Comparison of ENCODE assay signal across 26 mouse cellular contexts in the genomic region with DNA sequence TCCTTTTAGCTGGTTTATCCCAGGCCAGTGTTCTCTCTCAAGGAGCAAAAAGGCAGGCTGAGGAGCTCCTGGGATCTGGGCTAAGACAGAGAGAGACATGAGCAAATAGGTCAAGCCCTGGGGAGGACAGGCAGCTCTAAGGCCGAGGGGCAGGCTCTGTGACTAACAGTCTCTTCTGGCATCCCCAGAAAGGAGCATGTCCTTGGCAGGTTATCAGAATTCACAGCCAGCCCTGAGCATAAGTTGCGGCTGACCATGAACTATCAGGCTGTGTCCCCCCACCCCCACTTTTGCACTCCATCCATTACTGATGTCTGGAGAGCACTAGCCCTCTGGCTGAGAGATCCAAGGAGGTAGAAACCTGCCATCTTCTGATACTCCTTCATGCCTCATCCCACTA. TPM values are rescaled to one million over a fixed set of nuclear protein-coding genes. Genes with fewer than 3 reads are reported as not detected.
DNase-seq lines count a peak whose midpoint lies in the region; ATAC-seq and TF ChIP-seq lines count a peak whose summit lies in the region.
"Had no signal": no experiment of that assay in that cellular context is flagged by ENCODE, and none has a peak within 500 bp of the region (broad histone marks: within the 10 kb centered on the region; RNA-seq: fewer than 3 reads in every experiment).

No protein-coding gene starts in this region.

- H3K4me1 ChIP-seq in heart, adult 2 months (ENCODE audit: control insufficient read depth, insufficient read depth, low read length): peaks cover 7% of the 10 kb centered on the region
- H3K4me1 ChIP-seq in stomach, postnatal 0 days (replicated peaks; ENCODE audit: control insufficient read depth, insufficient read depth): no peaks in the 10 kb centered on the region; the same call in 1 of the 2 replicates

- WGBS in heart, adult 2 months: 26% methylated on average over 2 of the region's 2 CpGs
- WGBS in stomach, postnatal 0 days: 35% methylated on average over 2 of the region's 2 CpGs

- H3K27ac ChIP-seq in heart, adult 2 months: no peak overlapping the region
- H3K27ac ChIP-seq in stomach, postnatal 0 days (replicated peaks): no peak overlapping the region
- H3K27ac ChIP-seq: embryonic facial prominence, embryonic 15.5 days; hindbrain, embryonic 14.5 days; kidney, postnatal 0 days; limb, embryonic 15.5 days; liver, embryonic 15.5 days; stomach, embryonic 15.5 days had no signal

- H3K9me3 ChIP-seq in stomach, postnatal 0 days (ENCODE audit: control insufficient read depth, low read length): no peaks in the 10 kb centered on the region
- H3K9me3 ChIP-seq: embryonic facial prominence, embryonic 15.5 days; limb, embryonic 15.5 days; liver, embryonic 15.5 days; megakaryocyte, embryonic 14.5 days; stomach, embryonic 15.5 days had no signal

- intact Hi-C loops in heart, adult 2 months (cut with DNase I): loop anchor here (10.0 kb wide), 1 partner anchor 394 kb away; no protein-coding TSS in a partner anchor
- intact Hi-C loops in heart, postnatal 25 days (cut with DNase I): no loop called here

- H3K9ac ChIP-seq in heart, adult 2 months (ENCODE audit: low read depth, low read length): no peak overlapping the region
- H3K9ac ChIP-seq in stomach, postnatal 0 days (ENCODE audit: low read length): no peak overlapping the region
- H3K9ac ChIP-seq: embryonic facial prominence, embryonic 15.5 days; hindbrain, embryonic 14.5 days; limb, embryonic 15.5 days; liver, embryonic 15.5 days; stomach, embryonic 15.5 days had no signal

- TF ChIP-seq CTCF in heart, adult 2 months (IDR thresholded peaks at IDR 0.05): no peak
- no peak for TF ChIP-seq CTCF in stomach, postnatal 0 days (IDR thresholded peaks at IDR 0.05; ENCODE audit: low read depth)

- no peak for TF ChIP-seq POLR2A in heart, adult 2 months (IDR thresholded peaks at IDR 0.05; ENCODE audit: insufficient read depth, low read depth, low read length)

- no peaks in the 10 kb centered on the region for H3K36me3 ChIP-seq in heart, adult 2 months (ENCODE audit: control insufficient read depth, insufficient read depth, low read length)
- no peaks in the 10 kb centered on the region for H3K36me3 ChIP-seq in stomach, postnatal 0 days (ENCODE audit: control insufficient read depth, insufficient read depth, low read length)
- H3K36me3 ChIP-seq: embryonic facial prominence, embryonic 15.5 days; limb, embryonic 15.5 days; liver, embryonic 15.5 days; stomach, embryonic 15.5 days had no signal

- H3K27me3 ChIP-seq in heart, adult 2 months (ENCODE audit: control insufficient read depth, insufficient read depth, low read length): peaks cover 2% of the 10 kb centered on the region; the same call in 1 of the 2 replicates
- H3K27me3 ChIP-seq in stomach, postnatal 0 days (ENCODE audit: control insufficient read depth, insufficient read depth, low read length): peaks cover 3% of the 10 kb centered on the region; the same call in 1 of the 2 replicates

- no peak overlapping the region for H3K4me2 ChIP-seq in stomach, postnatal 0 days (replicated peaks; ENCODE audit: low read depth)
- H3K4me2 ChIP-seq: embryonic facial prominence, embryonic 15.5 days; hindbrain, embryonic 14.5 days; limb, embryonic 15.5 days; liver, embryonic 15.5 days; stomach, embryonic 15.5 days had no signal

- ATAC-seq in stomach, postnatal 0 days (ENCODE audit: low FRiP score, low TSS enrichment): no peak
- ATAC-seq: forebrain, embryonic 14.5 days; inflammation-experienced regulatory T-cells, adult 6 months had no signal

- TF ChIP-seq EP300 in heart, adult 2 months (IDR thresholded peaks at IDR 0.05; ENCODE audit: insufficient read depth, low read depth, low read length): no peak
- no peak for TF ChIP-seq EP300 in stomach, postnatal 0 days (optimal IDR thresholded peaks at IDR 0.05)

- H3K79me2 ChIP-seq in heart, adult 2 months (replicated peaks; ENCODE audit: control insufficient read depth, insufficient read depth, low read length): no peaks in the 10 kb centered on the region

- DNase-seq in heart, adult 2 months: peak; percentile 18 to 30
- DNase-seq in heart, postnatal 25 days (ENCODE audit: low spot score): no peak
- peak; percentile 86 for DNase-seq in Muller cell, postnatal 12 days (ENCODE audit: inconsistent ontology term)
- peak; percentile 74 for DNase-seq in adipocyte (ENCODE audit: low spot score)
- peak; percentile 78 for DNase-seq in adrenal gland, postnatal 25 days
- DNase-seq in stomach, postnatal 0 days (ENCODE audit: low spot score): no peak
- no peak for DNase-seq in left cerebral cortex, adult 9 months (ENCODE audit: low spot score in 2 of 2)
- DNase-seq: cerebellum, adult 2 months; cerebellum, postnatal 36 days; gastrocnemius, postnatal 10 days; heart, postnatal 4 days; kidney, adult 18-20 months; layer of hippocampus, adult 9-11 months; left cerebral cortex, postnatal 4 days; midbrain, embryonic 14.5 days; thymus, adult 18-20 months; thymus, postnatal 4 days had no signal

- no peak overlapping the region for H3K4me3 ChIP-seq in heart, adult 2 months
- no peak overlapping the region for H3K4me3 ChIP-seq in stomach, postnatal 0 days (ENCODE audit: low read depth, low read length)
- H3K4me3 ChIP-seq: embryonic facial prominence, embryonic 15.5 days; limb, embryonic 15.5 days; liver, embryonic 15.5 days; megakaryocyte, embryonic 14.5 days; stomach, embryonic 15.5 days had no signal

RNA-seq across cellular contexts. Expression of gene Adra1d, which starts 11.2 kb away (rescaled TPM):
- total RNA-seq in heart, adult 2 months (2021): 1 to 10 TPM; 4.9 to 6.3 TPM
- 5.4 and 6.6 TPM in 2 replicates for polyA plus RNA-seq in heart, adult 2 months (2012; rRNA removed)
- total RNA-seq in heart, postnatal 25 days (2021): 1 to 10 TPM; 4.2 to 5.2 TPM
- 19.2 and 36.8 TPM in 2 replicates for total RNA-seq in adrenal gland, postnatal 25 days (2021)
- 0.33 and 0.44 TPM in 2 replicates for polyA plus RNA-seq in stomach, postnatal 0 days (2015; fragmentation: Nextera tagmentation; extraction: Ambion mirVana)
- polyA plus RNA-seq: forebrain, embryonic 14.5 days; inflammation-experienced regulatory T-cells, adult 6 months; midbrain, embryonic 14.5 days had no signal

RNA-seq across cellular contexts. Expression of gene Smox, which starts 59.6 kb away (rescaled TPM):
- 10 to 100 TPM; 23.0 to 28.1 TPM for total RNA-seq in heart, adult 2 months (2021)
- polyA plus RNA-seq in heart, adult 2 months (2012; rRNA removed): 34.8 and 39.8 TPM in 2 replicates
- 10 to 100 TPM; 27.4 to 30.6 TPM for total RNA-seq in heart, postnatal 25 days (2021)
- 24.9 and 25.2 TPM in 2 replicates for total RNA-seq in adrenal gland, postnatal 25 days (2021)
- 19.1 and 21.4 TPM in 2 replicates for polyA plus RNA-seq in stomach, postnatal 0 days (2015; fragmentation: Nextera tagmentation; extraction: Ambion mirVana)

Comparison
In these comparisons a context has a peak if more than half of its experiments do, and no peak if none do; other contexts are left out.
1. DNase-seq: peak in heart, adult 2 months (2 of 2), Muller cell, postnatal 12 days (single experiment), adipocyte (single experiment) and adrenal gland, postnatal 25 days (single experiment); none in heart, postnatal 25 days (single experiment), stomach, postnatal 0 days (single experiment) and left cerebral cortex, adult 9 months (0 of 2).